Mouse (Mus musculus) kidney, adult 18-20 months (tissue): ENCODE results near the gene Vps37b.

ENCODE experiments used
- DNase-seq: peaks from one replicate; pipeline ENCODE4 v3.0.0; 2021

Gene Vps37b

DNA sequence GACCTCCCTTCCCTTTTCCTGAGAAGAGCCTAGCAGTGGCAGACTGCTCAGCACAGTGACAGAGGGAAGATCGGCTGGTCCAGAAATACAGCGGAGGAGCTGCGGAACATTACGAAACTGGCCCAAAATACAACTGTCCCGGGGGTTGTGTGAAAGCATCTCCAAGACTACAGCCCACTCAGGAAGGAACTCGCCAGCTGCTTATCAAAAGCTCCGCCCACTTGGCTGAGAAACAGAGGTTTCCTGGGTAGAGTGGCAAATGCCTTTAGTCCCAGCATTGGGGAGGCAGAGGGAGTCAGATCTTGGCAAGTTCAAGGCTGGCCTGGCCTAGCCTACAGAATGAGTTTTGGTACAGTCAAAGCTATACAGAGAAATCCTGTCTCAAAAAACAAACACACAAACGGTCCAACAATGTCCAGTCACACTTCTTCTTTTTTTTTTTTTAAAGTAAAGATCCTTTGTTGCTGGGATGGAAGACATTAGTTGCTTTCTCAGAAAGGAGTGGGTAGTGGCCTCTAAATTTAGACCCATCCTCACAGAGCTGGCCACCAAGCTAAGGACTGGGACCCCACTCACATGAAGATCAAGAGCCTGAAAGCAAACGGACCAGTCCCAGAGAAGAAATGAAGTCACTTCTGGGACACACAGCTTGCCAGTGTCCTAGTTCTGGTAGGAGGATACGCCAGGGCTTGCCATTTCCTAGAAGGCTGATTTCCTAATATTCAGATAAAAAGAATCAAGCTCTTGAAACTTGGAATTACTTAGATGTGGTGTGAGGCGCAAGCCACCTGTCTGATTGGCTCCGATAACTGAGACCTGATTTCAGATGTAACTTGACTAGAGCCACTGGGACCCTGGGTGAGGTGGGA is 12.5 kb downstream of the Vps37b start:
- no peak for DNase-seq

DNA sequence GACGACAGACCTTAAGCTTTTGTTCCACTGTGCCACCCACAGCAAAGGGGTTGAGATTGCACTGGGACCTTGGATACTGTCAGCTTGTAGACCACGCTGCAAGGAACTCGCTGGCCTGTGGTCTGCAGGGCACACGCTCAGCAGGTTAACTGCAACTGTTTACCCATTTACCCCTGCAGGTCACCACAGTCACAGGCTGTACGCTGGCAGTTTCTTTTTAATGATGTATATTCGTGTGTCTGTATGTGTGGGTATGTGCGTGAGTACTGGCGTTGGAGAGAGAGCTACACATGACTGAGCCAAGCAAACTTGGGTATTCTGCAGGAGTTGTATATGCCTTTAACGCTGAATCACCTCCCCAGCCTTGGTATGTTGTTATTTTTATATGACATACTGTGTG is 13.4 kb downstream of the Vps37b start:
- DNase-seq: no peak

DNA sequence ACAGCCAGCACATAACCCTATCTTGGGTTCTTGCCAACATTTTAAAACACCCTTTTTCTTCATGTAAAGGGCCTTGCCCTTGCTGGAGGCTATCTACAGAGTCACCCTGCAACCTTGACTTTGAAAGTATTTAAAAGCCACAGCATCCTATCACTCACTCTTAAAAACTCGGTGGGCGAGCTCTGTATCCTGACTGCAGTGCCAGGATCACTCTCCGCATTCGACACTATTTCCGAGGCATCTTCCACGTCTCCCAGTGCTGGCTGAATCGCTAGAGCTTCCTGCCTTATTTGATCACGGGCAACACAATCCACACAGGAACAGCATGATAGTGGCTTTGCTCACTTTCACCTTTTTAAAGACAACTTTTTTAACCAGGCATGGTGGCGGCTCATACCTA is 14.1 kb downstream of the Vps37b start:
- no peak for DNase-seq

DNA sequence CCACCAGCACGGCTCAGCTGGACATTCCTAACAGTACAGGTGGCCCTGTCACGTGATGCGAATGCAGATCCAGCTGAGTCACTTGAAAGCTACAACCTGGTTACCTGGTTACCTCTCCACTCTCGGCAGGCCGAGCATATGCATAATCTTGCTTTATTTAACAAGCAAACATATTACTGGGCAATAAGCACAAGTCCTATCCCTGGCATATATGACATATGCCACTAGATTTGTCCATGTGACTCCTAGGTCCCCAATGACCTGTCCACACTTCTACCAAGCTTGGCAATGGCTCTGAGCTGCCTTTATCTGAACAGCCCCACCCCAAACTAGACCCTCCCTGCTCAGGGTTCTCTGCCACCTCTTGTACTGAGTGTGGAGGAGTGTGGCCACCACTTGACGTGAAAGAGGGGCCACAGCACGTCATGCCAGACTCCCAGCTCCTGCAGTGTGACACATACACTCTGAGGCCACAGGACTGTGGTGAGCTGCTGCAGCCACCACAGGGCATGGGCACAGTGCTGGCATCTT is 15.7 kb downstream of the Vps37b start:
- DNase-seq: no peak

DNA sequence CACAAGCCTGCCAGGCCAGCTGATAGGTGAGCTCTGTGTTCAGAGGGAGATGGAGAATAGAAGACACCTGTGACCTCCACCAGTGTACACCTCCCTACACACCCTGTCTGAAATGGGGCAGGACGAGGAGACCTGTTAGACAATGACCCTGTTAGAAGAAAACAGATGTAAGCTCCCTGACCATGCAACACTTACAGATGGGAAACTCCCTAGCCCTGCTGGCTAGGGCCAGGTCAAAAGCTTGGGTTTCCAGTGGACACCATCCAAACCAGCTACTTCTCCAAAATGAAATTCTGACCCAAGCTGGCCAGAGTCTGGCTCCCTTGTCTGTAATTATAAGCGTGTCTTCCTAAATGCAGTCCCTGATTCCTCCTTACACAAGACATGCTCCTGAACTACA is 16.3 kb downstream of the Vps37b start:
- DNase-seq: no peak

DNA sequence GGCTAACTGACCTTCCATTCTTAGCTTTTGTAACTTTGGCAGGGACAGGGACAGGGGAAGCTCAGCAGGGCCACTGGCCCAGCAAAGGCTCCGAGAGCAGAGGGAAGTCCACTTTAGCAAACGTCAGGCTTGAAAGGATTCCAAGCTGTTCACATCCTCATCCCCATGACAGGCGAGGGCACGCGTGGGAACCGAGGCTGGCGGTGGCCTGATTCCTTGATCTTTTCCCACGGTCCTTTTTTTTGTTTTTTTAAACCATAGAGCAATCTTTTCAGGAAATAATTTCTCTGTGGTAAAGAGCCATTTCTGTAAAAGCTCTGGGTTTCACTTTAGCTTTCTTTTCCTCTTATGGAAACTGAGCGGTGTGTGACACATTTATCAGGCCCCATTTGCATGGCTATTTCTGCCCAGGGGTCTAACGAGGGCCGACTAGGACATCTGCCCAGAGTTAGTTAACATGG is 17.2 kb downstream of the Vps37b start:
- DNase-seq: no peak

DNA sequence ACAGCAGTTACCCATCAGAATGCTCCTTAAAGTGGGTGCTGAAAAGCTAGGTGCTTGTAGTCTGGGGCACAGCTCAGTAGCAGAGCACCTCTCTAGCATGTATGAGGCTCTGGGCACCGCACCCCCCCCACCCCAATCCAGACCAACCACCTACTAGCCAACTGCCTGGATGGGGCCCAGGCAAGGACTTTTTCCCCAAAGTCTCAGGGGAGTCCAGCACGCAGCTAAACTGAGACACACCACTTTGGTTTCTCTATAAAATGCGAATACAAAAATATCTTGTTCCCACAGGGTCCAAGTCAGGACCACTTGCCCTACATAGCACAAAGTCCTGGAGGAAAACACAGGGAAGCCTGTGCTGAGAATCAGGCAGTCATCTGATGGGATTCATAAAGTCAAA is 17.9 kb downstream of the Vps37b start:
- DNase-seq: no peak

DNA sequence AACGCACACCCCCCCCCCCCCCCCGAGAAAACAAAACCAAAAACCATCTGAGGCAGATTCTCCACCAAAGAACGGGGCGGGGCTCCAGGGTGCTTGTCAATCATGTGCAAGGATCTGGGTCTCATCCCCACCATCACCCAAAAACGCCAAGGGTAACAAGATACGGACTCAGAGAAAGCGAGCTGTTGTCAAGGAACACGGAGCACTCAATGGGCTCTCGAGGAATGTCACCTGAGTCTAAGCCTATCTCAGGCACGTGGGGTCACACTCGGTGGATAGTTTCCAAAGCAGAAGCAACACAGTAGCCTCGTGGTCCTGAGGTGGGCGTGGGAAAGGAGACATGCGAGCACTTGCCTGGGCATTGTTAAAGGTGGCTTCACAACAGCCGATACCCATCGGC is 18.3 kb downstream of the Vps37b start:
- DNase-seq: no peak

DNA sequence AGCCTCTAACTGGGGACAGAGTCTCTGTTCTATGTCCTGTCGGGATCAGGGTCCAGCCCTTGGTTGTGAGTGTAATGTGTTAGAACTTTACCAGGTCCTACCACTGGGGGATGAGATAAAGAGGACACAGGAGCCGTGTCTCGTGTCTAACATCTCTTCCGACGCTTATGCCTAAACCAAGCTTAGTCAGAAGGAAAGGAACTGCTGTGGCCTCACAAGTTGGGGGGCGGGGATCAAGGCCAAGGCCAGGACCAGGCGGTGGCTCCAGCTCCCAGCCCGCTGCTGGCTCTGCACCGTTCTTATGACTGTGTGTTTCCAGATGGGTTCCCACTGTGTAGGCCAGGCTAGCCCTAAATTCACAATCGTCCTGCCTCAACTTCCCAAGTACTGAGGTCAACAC is 19.2 kb downstream of the Vps37b start:
- no peak for DNase-seq

DNA sequence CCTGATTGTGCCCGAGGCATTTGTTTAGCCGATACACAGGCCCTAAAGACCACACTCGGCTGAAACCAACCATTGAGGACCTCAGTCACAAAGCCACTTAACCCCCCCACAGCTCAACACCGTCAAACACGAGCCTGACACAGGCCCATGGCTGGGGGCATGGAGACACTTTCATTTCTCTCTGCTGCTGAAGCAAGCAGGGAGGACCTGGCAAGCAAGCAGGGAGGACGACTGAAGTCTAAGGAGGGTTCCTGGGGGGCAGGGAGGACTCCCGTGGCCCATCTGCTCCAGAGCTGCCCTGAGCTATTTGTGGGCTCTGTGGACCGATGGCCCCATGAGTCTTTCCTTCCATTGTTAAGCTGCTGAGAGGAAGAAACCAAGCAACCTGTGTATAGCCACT is 20.1 kb downstream of the Vps37b start:
- no peak for DNase-seq

DNA sequence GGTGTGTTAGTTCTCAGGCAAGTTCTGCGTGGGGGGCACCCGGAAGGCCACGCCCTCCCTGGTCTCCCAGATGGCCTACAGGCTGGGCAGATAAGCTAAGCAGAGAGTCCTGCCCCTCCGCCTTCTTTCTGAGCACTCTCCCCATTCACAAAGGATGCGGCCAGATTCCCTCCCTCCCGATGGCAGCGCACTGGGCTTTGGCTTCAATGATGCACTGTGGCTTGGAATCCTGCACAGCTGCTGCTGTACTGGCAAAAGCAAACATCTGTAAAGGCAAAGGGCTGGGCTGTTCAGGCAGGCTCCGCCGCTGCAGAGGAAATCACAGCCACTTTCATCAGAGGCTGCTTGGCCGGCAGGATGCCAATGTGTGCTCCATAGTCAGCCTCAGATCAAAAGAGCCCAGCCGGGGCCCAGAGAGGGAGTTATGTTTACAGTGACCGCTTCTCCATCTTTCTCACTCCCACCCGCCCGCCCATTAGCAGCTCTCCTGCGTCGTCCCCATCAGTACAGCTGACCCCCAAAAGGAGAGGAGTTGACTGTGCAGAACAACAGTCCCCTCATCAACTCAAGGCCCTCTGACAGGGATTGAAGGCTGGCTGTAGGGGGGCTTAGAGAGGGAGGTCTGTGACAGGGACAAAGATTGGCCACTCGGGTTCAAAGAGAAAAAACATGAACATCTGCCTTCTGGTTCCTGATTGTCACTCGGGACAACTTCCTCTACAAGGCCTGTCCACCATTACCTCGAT is 21.0 kb downstream of the Vps37b start:
- no peak for DNase-seq

DNA sequence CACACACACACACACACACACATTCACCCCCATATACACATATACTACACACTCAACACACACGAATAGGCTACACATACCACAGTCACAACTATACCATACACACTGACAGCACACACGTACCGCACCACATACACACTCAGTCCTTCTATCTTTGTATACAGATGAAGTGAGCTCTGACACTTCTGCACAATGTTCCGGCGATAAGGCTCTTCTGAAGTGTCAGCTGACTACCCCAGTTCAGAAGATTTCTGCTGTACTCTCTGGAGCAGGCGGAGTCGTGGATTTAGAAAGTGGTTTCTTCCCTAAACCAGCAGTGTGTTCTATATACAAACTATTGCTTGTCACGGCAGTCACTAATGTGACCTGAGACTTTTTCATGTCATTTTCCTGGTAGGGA is 22.0 kb downstream of the Vps37b start:
- no peak for DNase-seq

DNA sequence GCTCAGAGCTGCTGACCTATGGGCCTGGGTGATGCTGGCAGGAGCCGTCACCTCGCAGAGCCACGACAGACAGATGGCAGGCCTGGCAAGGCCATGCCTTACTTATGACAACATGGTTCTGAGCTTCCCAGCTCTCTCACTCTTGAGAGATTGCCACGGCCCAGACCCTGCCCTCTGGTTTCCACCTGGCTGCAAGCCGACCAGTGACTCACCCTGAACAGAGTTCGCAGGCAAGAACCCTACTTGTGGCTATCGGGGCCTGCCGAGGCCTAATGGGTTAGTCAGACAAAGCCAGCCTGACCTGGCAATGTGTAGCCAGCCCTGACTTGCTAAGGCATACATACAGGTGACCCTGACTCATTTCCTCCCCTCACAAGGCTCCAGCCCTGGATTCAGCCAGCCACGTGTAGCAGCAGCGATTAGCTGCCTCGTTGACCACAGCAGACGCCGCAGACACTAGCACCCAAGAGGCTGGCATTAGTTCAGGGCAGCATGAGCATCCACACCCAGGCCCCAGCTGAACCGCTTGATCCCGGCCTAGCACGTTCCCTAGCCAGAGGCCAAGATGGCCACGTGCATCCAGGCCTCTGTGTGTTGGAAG is 25.1 kb downstream of the Vps37b start:
- DNase-seq: peak; percentile 79

DNA sequence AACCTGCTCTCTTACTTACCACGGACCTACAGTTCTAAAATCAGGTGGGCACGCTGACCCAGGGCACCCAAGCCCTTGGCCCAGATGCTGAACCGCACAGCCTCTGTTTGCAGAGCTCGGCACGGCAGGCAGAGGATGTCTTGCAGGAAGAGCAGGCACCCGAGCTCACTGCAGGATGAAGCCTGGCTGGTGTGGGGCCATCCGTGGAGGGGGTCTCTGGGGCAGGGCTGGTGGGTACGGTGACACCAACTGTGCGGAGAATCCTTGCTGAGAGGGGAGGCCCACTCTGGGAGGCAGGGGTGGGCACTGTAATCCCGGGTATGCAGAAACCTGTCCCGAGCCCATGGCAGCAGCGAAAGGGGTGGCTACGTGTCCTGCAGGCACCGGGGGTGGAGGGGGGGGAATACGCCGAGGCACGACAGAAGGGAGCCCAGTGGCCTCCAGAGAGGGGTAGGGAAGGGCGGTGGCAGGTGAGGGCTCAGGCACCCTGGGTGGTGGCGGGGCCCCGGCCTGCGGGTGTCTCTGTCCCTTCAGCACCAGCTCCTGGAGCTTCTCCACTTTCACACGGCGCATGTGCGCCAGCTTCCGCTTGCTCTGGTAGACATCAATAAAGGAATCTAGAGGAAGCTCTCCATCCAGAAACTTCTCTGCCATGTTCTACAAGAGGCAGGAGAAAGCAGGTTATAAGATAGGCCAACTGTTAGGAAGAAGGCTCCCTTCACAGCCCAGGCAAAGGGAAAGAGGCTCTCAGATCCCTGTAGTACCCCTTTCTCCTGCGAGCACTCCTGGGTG is 25.8 kb downstream of the Vps37b start:
- no peak for DNase-seq

DNA sequence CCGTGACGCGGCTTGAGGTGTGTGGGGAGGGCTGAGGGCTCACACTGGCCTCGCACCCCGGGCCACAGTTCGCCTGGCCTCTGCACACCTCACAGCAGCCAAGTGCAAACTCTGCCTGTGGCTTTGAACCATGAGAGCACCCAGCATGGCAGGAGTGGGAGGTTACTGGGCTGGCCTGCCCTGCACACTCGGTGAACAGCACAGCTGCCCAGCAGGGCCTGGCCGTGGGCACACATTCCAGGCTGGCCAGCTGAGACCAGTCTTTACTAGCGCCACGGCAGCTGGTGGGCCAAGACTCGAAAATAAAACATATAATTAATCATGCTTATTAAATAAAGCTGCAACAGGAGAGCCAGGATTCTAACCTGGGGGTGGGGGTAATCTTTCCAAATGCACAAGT is 26.5 kb downstream of the Vps37b start:
- peak; percentile 47 for DNase-seq

DNA sequence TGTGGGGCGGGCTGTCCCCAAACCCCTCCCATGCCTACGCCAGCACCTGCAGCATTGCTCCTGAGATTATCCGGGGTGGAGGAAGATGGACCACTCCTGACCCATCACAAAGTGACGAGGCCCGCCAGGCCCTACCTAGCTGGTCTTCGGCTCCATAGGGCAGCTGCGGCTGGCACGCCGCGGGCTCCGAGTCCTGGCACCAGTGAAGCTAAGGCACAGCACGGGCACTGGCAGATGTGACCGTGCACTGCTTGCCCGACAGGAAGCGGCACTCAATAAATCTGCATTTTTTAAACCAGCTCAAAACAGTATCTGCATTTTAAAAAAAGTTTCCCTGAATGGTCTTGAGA is 26.9 kb downstream of the Vps37b start:
- no peak for DNase-seq

DNA sequence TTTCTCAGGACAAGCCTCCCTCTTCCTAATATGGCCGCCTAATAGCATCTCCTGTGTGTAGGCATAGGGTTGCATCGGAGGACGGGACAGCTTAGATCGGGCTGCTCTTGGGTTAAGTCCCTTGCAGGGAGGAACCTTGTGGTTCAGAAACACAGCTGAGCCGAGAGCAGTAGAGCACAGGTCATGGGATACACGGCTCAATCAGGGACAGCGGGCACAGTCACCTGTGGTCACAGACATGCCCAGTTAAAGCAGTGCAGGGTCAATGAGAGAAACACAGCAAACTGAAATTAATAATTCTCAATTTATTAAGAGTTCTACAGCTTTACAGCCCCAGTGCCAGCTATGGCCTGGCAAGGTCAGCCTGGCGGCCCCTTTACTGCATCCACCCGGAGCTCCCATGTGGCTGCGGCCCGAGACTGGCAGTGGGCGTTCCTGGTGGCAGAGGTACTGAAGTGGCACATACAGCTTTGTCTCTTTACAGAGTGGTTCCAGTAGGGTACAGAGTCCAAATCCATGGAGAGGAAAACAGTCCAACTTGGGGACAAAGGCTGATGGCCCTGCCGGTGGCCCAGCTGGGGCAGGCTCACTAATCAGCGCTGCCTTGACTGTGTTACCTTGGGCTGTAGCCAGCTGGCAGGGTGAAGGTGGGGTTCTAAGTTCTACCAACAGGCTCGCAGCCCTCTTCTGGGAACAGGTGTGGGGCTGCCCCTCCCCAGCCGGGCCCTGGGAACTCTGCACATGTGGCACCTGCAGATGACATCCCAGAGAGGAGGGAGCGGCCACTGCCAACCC is 27.5 kb downstream of the Vps37b start:
- peak; percentile 78 for DNase-seq

DNA sequence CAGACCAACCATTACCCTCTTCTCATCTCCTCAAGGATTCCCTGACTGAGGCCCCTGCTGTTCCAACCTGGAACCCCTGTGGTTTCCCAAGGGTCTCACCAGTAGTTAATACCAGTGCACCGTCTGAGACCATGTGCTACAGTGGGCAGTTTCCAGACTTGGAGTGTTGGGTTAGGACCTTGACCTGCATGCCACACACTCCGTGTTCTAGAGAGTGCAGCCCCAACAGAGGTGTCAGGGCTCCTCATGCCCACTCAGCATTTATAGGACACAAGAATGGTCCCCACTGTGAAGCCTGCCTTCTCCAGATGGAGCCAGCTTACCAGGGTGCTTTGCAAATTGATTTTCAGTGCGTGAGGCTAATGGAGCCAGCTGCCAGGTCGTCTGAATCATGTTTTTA is 28.7 kb downstream of the Vps37b start:
- DNase-seq: no peak

DNA sequence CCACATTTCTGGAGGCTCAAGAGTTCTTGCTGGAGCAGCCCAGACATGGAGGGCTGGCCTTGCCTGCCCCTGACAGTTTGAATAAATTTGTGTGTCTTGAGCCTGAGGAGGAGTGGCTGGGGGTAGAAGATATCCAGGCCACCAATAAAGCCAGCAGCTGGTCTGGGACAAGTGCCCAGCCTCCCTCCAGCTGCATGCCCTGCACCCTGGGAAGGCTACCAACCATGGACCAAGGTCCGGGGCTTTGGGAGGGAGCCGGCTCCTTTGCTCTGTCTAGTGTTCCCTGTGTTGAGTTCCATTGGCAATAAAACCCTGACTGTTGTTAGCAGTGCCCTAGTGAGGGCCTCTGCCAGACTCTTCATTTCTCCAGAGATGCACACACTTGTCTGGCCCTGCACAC is 29.2 kb downstream of the Vps37b start:
- peak; percentile 67 for DNase-seq

DNA sequence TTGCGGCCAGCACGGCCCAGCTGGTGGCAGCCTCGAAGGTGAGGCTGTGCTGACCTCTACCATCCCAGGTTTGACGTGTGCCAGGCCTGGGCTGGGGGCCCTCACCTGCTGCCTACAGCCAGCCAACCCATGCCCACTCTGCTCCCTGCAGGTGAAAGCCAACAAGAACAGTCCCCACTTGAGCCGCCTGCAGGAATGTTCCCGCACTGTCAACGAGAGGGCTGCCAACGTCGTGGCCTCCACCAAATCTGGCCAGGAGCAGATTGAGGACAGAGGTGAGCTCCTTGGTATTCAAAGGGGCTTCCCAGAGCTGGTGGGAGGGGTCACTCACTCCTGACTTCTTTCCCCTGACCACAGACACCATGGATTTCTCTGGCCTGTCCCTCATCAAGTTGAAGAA is 30.8 kb downstream of the Vps37b start:
- no peak for DNase-seq

DNA sequence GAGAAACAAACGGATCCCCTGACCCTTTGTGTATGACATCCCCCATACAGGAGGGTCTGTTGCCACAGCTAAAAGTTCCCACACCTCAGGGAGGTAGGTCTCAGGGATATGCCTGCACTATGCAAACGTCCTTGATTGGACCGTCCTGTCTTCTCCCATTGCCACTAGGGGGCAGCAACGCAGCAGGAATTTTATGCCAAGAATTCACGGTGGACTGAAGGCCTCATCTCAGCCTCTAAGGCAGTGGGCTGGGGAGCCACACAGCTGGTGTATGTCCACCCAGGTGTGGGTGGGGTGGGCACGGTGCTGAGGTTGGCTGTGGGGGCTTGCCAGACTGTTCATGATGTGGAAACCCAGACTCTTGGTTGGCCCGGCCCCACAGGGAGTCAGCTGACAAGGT is 31.2 kb downstream of the Vps37b start:
- DNase-seq: peak; percentile 93

DNA sequence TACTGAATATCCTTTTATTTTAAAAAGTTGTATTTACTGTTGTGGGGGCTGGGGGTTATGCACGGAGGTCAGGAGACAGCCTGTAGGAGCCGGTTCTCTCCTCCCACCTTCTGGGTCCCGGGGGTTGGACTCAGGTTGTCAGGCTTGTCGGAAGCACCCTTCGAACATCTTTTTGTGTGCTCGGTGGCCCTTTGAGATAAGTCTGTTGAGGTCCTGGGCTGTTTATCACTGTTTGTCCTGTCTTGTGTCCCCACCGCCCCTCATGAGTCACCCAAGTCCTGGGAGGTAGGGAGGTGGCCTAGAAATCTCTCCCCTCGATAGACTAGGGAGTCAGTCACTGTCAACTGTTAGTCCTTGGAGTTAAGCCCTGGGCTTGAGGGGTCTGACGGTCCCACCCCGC is 33.7 kb downstream of the Vps37b start:
- no peak for DNase-seq
